Comparison of ENCODE assay signal across 11 mouse cellular contexts in genomic region chr5:138947487-138947886, GRCm38 (mm10). TPM values are rescaled to one million over a fixed set of nuclear protein-coding genes. Genes with fewer than 3 reads are reported as not detected.
DNase-seq lines count a peak whose midpoint lies in the region; ATAC-seq and TF ChIP-seq lines count a peak whose summit lies in the region.
"Had no signal": no experiment of that assay in that cellular context is flagged by ENCODE, and none has a peak within 500 bp of the region (broad histone marks: within the 10 kb centered on the region; RNA-seq: fewer than 3 reads in every experiment).

No protein-coding gene starts in this region.

- ATAC-seq in intestine, embryonic 14.5 days (replicated peaks; ENCODE audit: low FRiP score, low TSS enrichment, low read depth): no peak
- no peak for ATAC-seq in intestine, embryonic 16.5 days
- no peak for ATAC-seq in hindbrain, embryonic 14.5 days (ENCODE audit: low FRiP score)

- no peak overlapping the region for H3K4me3 ChIP-seq in gastrocnemius, adult 2 months
- no peak overlapping the region for H3K4me3 ChIP-seq in intestine, embryonic 14.5 days (ENCODE audit: low read depth, low read length)
- H3K4me3 ChIP-seq in intestine, embryonic 16.5 days (ENCODE audit: low read length): no peak overlapping the region
- no peak overlapping the region for H3K4me3 ChIP-seq in hindbrain, embryonic 14.5 days (replicated peaks; ENCODE audit: low read length)

- 81% methylated on average over 5 of the region's 5 CpGs for WGBS in intestine, embryonic 14.5 days
- 80% methylated on average over 5 of the region's 5 CpGs for WGBS in intestine, embryonic 16.5 days
- 54% methylated on average over 5 of the region's 5 CpGs for WGBS in hindbrain, embryonic 14.5 days

- H3K36me3 ChIP-seq in intestine, embryonic 14.5 days (ENCODE audit: control insufficient read depth, insufficient read depth, low read length): no peaks in the 10 kb centered on the region
- no peaks in the 10 kb centered on the region for H3K36me3 ChIP-seq in intestine, embryonic 16.5 days (ENCODE audit: control insufficient read depth, insufficient read depth, low read length)
- no peaks in the 10 kb centered on the region for H3K36me3 ChIP-seq in hindbrain, embryonic 14.5 days (replicated peaks; ENCODE audit: control insufficient read depth, insufficient read depth)

- 0 out of 2 replicates have a peak overlapping the region, but pooled peaks have one; percentile 0 for H3K4me2 ChIP-seq in intestine, embryonic 14.5 days (ENCODE audit: low read length)
- no peak overlapping the region for H3K4me2 ChIP-seq in intestine, embryonic 16.5 days (ENCODE audit: low read depth, low read length)
- H3K4me2 ChIP-seq in hindbrain, embryonic 14.5 days (replicated peaks): no peak overlapping the region

- TF ChIP-seq CTCF in gastrocnemius, adult 2 months (IDR thresholded peaks at IDR 0.05): no peak

- H3K4me1 ChIP-seq in intestine, embryonic 14.5 days (replicated peaks; ENCODE audit: control insufficient read depth, insufficient read depth, low read length): peaks cover 29% of the 10 kb centered on the region
- peaks cover 34% of the 10 kb centered on the region for H3K4me1 ChIP-seq in intestine, embryonic 16.5 days (ENCODE audit: control insufficient read depth, insufficient read depth, low read length)
- H3K4me1 ChIP-seq in hindbrain, embryonic 14.5 days (replicated peaks; ENCODE audit: control insufficient read depth, insufficient read depth, low read length): peaks cover 15% of the 10 kb centered on the region

- intact Hi-C loops in gastrocnemius, adult 2 months (cut with DNase I): no loop called here

- no peak overlapping the region for H3K9ac ChIP-seq in intestine, embryonic 14.5 days (ENCODE audit: low read length)
- H3K9ac ChIP-seq in intestine, embryonic 16.5 days (ENCODE audit: low read depth, low read length): no peak overlapping the region
- no peak overlapping the region for H3K9ac ChIP-seq in hindbrain, embryonic 14.5 days
- H3K9ac ChIP-seq: liver, embryonic 14.5 days had no signal

- no peaks in the 10 kb centered on the region for H3K9me3 ChIP-seq in intestine, embryonic 14.5 days (ENCODE audit: control insufficient read depth, low read length)
- no peaks in the 10 kb centered on the region for H3K9me3 ChIP-seq in intestine, embryonic 16.5 days (ENCODE audit: control insufficient read depth, low read length)
- H3K9me3 ChIP-seq in hindbrain, embryonic 14.5 days (ENCODE audit: control insufficient read depth, low read length): no peaks in the 10 kb centered on the region

- H3K27me3 ChIP-seq in intestine, embryonic 14.5 days (replicated peaks; ENCODE audit: control insufficient read depth, insufficient read depth, low read length): no peaks in the 10 kb centered on the region
- H3K27me3 ChIP-seq in intestine, embryonic 16.5 days (replicated peaks; ENCODE audit: control insufficient read depth, insufficient read depth, low read length): no peaks in the 10 kb centered on the region
- no peaks in the 10 kb centered on the region for H3K27me3 ChIP-seq in hindbrain, embryonic 14.5 days (ENCODE audit: control insufficient read depth, insufficient read depth, low read length)

- peak overlapping the region; percentile 88 for H3K27ac ChIP-seq in gastrocnemius, adult 2 months
- 0 out of 2 replicates have a peak overlapping the region, but pooled peaks have one; percentile 10 for H3K27ac ChIP-seq in intestine, embryonic 14.5 days (ENCODE audit: low read depth)
- no peak overlapping the region for H3K27ac ChIP-seq in intestine, embryonic 16.5 days (ENCODE audit: low read length)
- H3K27ac ChIP-seq in hindbrain, embryonic 14.5 days: peak overlapping the region; percentile 52; the same call in 1 of the 2 replicates
- H3K27ac ChIP-seq: liver, embryonic 14.5 days had no signal

- DNase-seq in gastrocnemius, adult 2 months: no peak
- no peak for DNase-seq in gastrocnemius, postnatal 4 days (ENCODE audit: low spot score in 2 of 2)
- no peak for DNase-seq in intestine, embryonic 14.5 days (ENCODE audit: low spot score)
- peak; percentile 41 for DNase-seq in A20 (ENCODE audit: low read depth, low spot score)
- DNase-seq in hindbrain, embryonic 14.5 days (ENCODE audit: low spot score): no peak
- no peak for DNase-seq in ovary, adult 18-20 months (ENCODE audit: low spot score)
- no peak for DNase-seq in layer of hippocampus, adult 9-11 months
- DNase-seq: cerebellum, adult 9-11 months; thymus, postnatal 14 days had no signal

RNA-seq across cellular contexts. Expression of gene Pdgfa, which starts 49.7 kb away (rescaled TPM):
- total RNA-seq in gastrocnemius, adult 2 months (2021): 10 to 100 TPM; 17.8 to 27.4 TPM
- total RNA-seq in gastrocnemius, postnatal 4 days (2021): 10 to 100 TPM; 39.3 to 39.7 TPM
- 69.2 and 78.4 TPM in 2 replicates for polyA plus RNA-seq in intestine, embryonic 14.5 days (2014; fragmentation: Nextera tagmentation; extraction: Ambion mirVana)
- 47.1 and 47.3 TPM in 2 replicates for polyA plus RNA-seq in intestine, embryonic 16.5 days (2015; fragmentation: Nextera tagmentation; extraction: Ambion mirVana)
- polyA plus RNA-seq in hindbrain, embryonic 14.5 days (2014; fragmentation: Nextera tagmentation; extraction: Ambion mirVana): 24.7 and 30.1 TPM in 2 replicates
